ENCODE assay signal across 11 mouse cellular contexts in genomic region chr10:80127920-80128319, GRCm38 (mm10).
"Had no signal": no experiment of that assay in that cellular context is flagged by ENCODE, and none has a peak within 500 bp of the region (broad histone marks: within the 10 kb centered on the region; RNA-seq: fewer than 3 reads in every experiment).

No protein-coding gene starts in this region.

- H3K9me3 ChIP-seq: limb, embryonic 13.5 days; midbrain, embryonic 10.5 days; neural tube, embryonic 12.5 days; stomach, embryonic 15.5 days had no signal

- H3K4me3 ChIP-seq: limb, embryonic 13.5 days; midbrain, embryonic 10.5 days; neural tube, embryonic 12.5 days; stomach, embryonic 15.5 days had no signal

- H3K9ac ChIP-seq: limb, embryonic 13.5 days; neural tube, embryonic 12.5 days; stomach, embryonic 15.5 days had no signal

- H3K27me3 ChIP-seq: stomach, embryonic 15.5 days had no signal

- DNase-seq: kidney, adult 18-20 months; kidney, postnatal 10 days; lung, adult 18-20 months; midbrain, embryonic 14.5 days; right cerebral cortex, postnatal 14 days; thymus, adult 2 months; thymus, postnatal 25 days had no signal

- H3K4me2 ChIP-seq: limb, embryonic 13.5 days; neural tube, embryonic 12.5 days; stomach, embryonic 15.5 days had no signal

- H3K27ac ChIP-seq: limb, embryonic 13.5 days; midbrain, embryonic 10.5 days; neural tube, embryonic 12.5 days; stomach, embryonic 15.5 days had no signal
